Mouse (Mus musculus) erythroblast, embryonic 14.5 days (primary cell): Measurements from ENCODE around the gene Kcnj1. TPM values are rescaled to one million over a fixed set of nuclear protein-coding genes. Genes with fewer than 3 reads are reported as not detected.

Source experiments
- H3K27me3 ChIP-seq: 2 replicates; pipeline ENCODE4 v1.6.1; 2012; ENCODE audit warnings: inconsistent platforms; ENCODE audit not compliant: control insufficient read depth
- H3K36me3 ChIP-seq: 2 replicates; pipeline ENCODE4 v1.6.1; 2012; ENCODE audit warnings: mild to moderate bottlenecking, inconsistent platforms; ENCODE audit not compliant: control insufficient read depth
- H3K4me1 ChIP-seq: 2 replicates; pipeline ENCODE4 v1.6.1; 2012; ENCODE audit warnings: inconsistent platforms; ENCODE audit not compliant: control insufficient read depth
- H3K4me3 ChIP-seq: replicated peaks from 2 replicates; pipeline ENCODE3; 2012; ENCODE audit warnings: moderate library complexity, mild to moderate bottlenecking, inconsistent platforms
- H3K9me3 ChIP-seq: 2 replicates; pipeline ENCODE4 v1.6.1; 2012; ENCODE audit warnings: low read length, inconsistent platforms, mixed read lengths; ENCODE audit not compliant: control insufficient read depth
- GATA1 ChIP-seq: IDR thresholded peaks from 2 replicates; pipeline ENCODE4 v1.6.1; 2012; ENCODE audit warnings: low read length, inconsistent platforms, mixed read lengths
- TAL1 ChIP-seq: IDR thresholded peaks from 3 replicates; pipeline ENCODE4 v1.6.1; 2012; ENCODE audit warnings: low read length, inconsistent platforms, mixed read lengths
- polyA plus RNA-seq: library from polyadenylated mRNA; stranded (reverse); fragments of >175 nt; gene quantifications from 2 replicates; pipeline ENCODE4 v1.2.3, GENCODE M21; 2012

Kcnj1 gene
- polyA plus RNA-seq, 1 experiment = not detected

- no peaks in the 10 kb centered on the region for H3K36me3 ChIP-seq
- TF ChIP-seq GATA1 (no peak), TAL1 (no peak)
- no peak overlapping the region for H3K4me3 ChIP-seq
- no peaks in the 10 kb centered on the region for H3K4me1 ChIP-seq
- no peaks in the 10 kb centered on the region for H3K9me3 ChIP-seq
- no peaks in the 10 kb centered on the region for H3K27me3 ChIP-seq
Measured at GRCm38 (mm10) chr9:32434241-32435213, 62.2 kb downstream of the Kcnj1 start.

- H3K9me3 ChIP-seq = no peaks in the 10 kb centered on the region
- TF ChIP-seq GATA1 (no peak), TAL1 (no peak)
- no peaks in the 10 kb centered on the region for H3K27me3 ChIP-seq
- no peak overlapping the region for H3K4me3 ChIP-seq
- H3K36me3 ChIP-seq = no peaks in the 10 kb centered on the region
- no peaks in the 10 kb centered on the region for H3K4me1 ChIP-seq
Measured at GRCm38 (mm10) chr9:32443115-32443514, 70.8 kb downstream of the Kcnj1 start.

- Histone ChIP-seq H3K36me3 (no peaks in the 10 kb centered on the region), H3K9me3 (no peaks in the 10 kb centered on the region), H3K4me3 (no peak overlapping the region), H3K27me3 (no peaks in the 10 kb centered on the region), H3K4me1 (no peaks in the 10 kb centered on the region)
- no peak for TF ChIP-seq TAL1
- TF ChIP-seq GATA1 = no peak
Measured at GRCm38 (mm10) chr9:32443817-32444216, 71.5 kb downstream of the Kcnj1 start.

GRCm38 (mm10) chr9:32444453-32445201, 72.3 kb downstream of the Kcnj1 start:
- Histone ChIP-seq H3K27me3 (no peaks in the 10 kb centered on the region), H3K4me1 (no peaks in the 10 kb centered on the region), H3K36me3 (no peaks in the 10 kb centered on the region), H3K4me3 (no peak overlapping the region), H3K9me3 (no peaks in the 10 kb centered on the region)
- TF ChIP-seq TAL1 (no peak), GATA1 (no peak)

GRCm38 (mm10) chr9:32445789-32446188, 73.5 kb downstream of the Kcnj1 start:
- H3K36me3 ChIP-seq = no peaks in the 10 kb centered on the region
- no peaks in the 10 kb centered on the region for H3K9me3 ChIP-seq
- no peaks in the 10 kb centered on the region for H3K4me1 ChIP-seq
- no peak overlapping the region for H3K4me3 ChIP-seq
- no peaks in the 10 kb centered on the region for H3K27me3 ChIP-seq
- no peak for TF ChIP-seq GATA1
- no peak for TF ChIP-seq TAL1

- Histone ChIP-seq H3K36me3 (no peaks in the 10 kb centered on the region), H3K9me3 (no peaks in the 10 kb centered on the region), H3K27me3 (no peaks in the 10 kb centered on the region), H3K4me1 (no peaks in the 10 kb centered on the region), H3K4me3 (no peak overlapping the region)
- no peak for TF ChIP-seq TAL1
- TF ChIP-seq GATA1 = no peak
Measured at GRCm38 (mm10) chr9:32448766-32449165, 76.5 kb downstream of the Kcnj1 start.

Other genes starting within 250 kb of the Kcnj1 start
- gene Kcnj5, start 28.1 kb upstream of the Kcnj1 start, polyA plus RNA-seq = not detected in 2 replicates
- 0.04 and 0.05 TPM in 2 replicates for gene Fli1, start 170.4 kb downstream of the Kcnj1 start, polyA plus RNA-seq